Mouse (Mus musculus): ENCODE measurements at regions not wholly inside any gene's neighbourhood (a gene's known extent, or its start where the extent isn't known, plus 50 kb on each side); places are given as distances from the start of the nearest gene placed in this dataset.

DNA sequence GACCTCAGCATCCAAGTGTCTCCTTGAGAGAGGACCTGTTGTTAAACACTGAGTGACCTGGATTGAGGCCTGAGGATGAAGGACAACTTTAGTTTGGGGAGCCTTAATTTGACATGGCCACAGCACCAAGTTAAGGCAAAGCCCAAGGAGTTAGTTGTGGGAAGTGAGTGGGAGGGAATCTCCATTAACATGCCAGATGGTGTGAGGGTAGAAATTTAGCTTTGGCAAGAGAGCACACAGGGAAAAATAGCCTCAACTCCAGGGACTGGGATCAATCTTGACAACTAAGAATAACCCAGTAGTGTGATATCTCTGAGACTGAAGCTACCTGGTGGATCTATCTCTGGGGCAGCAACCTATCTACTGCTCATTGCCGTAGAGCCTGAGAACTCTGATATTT, 105.4 kb downstream of the Ahr start:
- DNase-seq (ENCODE audit: low spot score in 2 of 2) = no peak

GRCm38 (mm10) chr12:35419206-35419605, 115.6 kb downstream of the Ahr start:
- DNase-seq (ENCODE audit: low spot score in 2 of 2) = no peak

GRCm38 (mm10) chr12:35417943-35418342, 116.9 kb downstream of the Ahr start:
- DNase-seq (ENCODE audit: low spot score in 2 of 2) = no peak

DNA sequence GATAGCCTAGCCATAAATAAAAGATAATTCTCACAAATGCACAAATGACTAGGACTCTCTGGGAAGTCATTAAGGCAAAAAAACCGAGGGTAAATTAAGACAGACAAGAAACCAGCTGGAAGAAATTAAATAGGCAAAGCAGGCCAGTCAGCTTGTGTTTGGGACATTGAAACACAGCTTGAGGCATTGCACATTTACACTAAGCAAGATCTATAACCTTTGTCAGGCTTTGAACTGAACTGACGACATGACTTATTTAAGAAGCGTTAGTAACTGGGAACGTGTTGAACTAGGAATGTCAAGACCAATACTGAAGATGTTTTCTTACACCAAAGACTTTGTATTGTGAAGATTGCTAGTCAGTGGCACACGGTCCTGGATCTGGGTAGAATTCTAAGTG, 118.3 kb downstream of the Ahr start:
- DNase-seq (ENCODE audit: low spot score in 2 of 2) = no peak

DNA sequence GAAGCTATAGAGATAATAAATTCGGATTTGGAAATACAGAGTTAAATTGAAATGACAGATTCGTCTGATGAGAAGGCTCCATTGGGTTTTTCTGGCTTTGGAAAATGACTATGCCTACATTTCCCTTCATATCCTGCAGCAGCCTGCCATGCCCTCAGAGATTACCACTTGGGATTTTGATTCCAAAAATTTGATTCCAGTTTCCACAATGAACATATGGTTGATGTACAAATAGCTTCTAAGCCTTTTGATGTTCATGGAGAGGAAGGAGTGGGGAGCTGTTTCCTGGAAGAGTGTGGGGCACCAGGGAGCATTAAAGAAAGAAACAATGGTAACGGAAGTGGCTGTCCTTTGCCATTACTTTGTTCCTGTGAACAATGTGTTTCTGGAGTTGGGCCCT, 122.1 kb downstream of the Ahr start:
- no peak for DNase-seq (ENCODE audit: low spot score in 2 of 2)

DNA sequence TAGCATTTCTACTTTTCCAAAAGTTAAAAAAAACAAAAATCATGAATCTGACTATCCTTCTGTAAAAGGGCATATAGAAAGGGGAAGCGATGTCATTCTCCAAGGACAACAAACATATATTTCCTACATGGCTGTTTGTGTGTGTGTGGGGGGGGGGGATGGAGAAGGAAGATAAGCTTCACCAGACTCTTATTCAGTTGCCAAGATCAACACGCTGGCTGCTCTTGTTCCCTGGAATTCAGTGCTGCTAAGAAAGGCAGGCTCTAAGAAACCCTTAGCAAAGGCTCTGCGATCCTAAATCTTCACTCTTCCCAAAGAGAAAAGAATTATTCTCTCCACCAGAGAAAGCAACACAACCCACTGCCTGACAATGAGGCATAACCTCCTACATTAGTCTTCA, 126.4 kb downstream of the Ahr start:
- DNase-seq (ENCODE audit: low spot score in 2 of 2) = no peak

DNA sequence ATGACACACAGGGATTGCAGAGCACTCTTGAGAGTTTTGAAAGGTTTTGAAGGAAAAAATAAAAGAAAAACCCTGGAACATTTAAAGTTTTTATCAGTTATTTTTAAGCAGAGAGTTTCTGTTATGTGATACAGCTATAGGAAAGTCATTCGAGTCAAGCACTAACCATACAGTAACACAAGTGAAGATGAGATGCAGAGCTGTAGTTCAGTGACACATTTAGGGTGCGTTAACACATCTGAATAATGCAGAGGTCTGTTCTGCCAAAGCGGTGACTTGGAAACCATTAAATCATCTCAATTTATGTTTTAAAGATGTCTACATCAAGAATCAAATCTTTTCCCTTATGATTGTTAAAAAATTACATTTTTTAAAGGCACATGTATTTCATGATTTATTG, 126.8 kb downstream of the Ahr start:
- DNase-seq (ENCODE audit: low spot score in 2 of 2) = no peak

- DNase-seq (ENCODE audit: low spot score in 2 of 2) = no peak
Observed at GRCm38 (mm10) chr12:35401853-35402252, 133.0 kb downstream of the Ahr start.

DNA sequence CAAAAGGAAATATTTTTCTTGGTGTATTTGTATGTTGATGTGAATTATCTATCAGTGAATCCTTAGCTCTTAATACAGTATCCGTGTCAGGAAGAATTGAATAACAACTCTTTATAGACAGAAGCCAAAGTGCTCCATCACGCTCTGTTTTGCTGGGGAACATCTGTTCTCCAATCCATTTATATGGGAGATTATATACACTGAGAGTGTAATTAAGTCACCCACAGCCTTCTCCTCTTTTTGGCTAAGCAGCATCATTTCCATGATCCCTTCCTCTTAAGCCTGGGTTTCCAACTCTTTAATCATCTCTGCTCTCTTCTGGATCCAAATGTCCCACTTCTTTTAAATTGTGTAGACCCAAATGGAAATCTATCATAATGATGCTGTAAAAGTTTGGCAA, 133.6 kb downstream of the Ahr start:
- DNase-seq (ENCODE audit: low spot score in 2 of 2) = peak in 1 of 2 experiments; percentile 26

- DNase-seq (ENCODE audit: low spot score in 2 of 2) = no peak
Observed at GRCm38 (mm10) chr12:35395211-35395610, 139.6 kb downstream of the Ahr start.

DNA sequence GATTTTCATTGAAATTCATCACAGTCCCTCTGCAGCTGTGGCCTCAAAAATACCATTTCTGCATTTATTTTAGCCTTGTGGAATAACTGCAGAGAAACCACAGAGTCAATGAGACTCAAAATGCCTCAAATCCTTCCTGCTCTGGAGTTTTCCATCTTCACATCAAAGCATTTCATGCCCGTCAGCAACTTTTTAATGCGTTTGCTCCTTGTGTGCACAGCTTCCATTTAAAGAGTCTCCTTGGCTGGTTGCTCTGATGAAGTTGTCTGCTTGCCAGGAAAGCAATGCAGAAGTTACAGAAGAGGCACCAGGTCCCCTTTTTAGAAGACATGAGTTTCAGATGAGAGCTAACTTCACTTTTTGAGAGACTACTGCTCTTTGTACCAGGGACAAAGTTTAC, 142.7 kb downstream of the Ahr start:
- peak in 1 of 2 experiments; percentile 20 for DNase-seq (ENCODE audit: low spot score in 2 of 2)

DNA sequence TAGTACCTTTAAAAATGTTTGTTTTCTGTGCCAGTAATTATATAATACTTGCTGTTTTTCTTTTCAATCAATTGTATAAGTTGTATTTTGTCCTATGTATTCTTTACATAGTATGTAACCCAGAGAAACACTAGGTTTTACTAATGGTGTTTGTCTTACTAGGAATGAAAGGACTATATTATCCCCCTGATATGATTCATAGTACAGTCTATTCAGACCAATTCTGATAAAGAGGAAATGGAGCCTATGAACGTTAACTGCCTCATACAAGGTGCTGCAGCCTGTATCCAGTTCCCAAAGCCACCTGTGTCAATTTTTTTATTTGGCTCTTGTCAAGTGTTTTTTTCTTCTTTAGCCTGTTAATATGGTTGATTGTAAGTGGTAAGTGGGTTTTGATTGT, 144.6 kb downstream of the Ahr start:
- DNase-seq (ENCODE audit: low spot score in 2 of 2) = no peak

GRCm38 (mm10) chr12:35389839-35390238, 145.0 kb downstream of the Ahr start:
- no peak for DNase-seq (ENCODE audit: low spot score in 2 of 2)

DNA sequence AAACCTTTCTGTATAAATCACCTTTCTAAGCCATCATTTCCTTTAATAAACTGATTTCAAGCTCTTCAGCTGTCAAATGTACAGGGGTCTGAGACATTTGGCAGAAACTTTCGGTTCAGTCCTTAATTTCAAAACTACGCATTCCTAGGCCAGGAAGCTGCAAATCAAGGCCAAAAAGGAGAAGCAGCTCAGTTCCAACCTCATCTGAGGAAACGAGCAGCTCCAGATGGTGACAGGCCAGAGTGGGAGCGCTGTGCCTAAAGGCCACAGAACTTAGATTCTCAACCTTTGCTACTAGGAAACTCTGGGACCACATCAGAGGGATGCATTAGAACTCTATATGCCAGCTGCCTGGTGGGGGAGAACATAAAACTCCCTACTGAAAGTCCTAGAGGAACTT, 150.6 kb downstream of the Ahr start:
- DNase-seq (ENCODE audit: low spot score in 2 of 2) = no peak

DNA sequence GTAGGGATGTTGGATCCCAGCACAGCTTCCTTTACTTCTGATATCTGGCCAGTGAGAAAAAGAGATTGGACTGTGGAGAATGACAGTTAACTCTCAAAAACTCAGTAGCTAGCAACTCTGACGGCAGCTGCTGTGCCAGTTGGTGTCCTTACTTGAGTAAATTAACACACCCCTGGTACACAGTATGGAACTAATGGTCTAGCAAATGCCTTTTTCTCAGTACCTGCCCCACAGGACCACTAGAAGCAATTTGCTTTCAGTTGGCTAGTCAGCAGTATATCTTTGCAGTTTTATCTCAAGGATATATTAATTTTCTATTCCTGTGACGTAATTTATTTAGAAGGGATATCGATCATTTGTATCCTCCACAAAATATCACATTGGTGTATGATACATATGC, 157.6 kb downstream of the Ahr start:
- no peak for DNase-seq (ENCODE audit: low spot score in 2 of 2)

DNA sequence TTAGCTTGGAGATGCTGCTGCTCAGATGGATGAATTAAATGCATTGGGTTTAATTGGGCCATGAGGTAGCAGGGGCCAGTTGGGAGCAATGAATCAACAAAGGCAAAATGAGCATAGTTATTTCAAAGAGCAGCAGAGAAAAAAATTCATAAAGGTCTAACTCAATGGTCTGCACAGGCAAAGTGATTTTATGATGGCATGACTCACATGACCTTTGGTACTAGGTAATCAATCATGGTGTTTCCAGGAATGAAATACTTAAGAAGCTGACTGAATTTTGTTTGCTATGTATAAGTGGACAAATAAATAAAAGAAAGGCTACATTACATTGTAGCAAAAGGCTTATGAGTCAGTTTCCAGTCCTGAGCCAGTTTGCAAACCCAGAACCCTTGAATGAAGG, 158.5 kb downstream of the Ahr start:
- DNase-seq (ENCODE audit: low spot score in 2 of 2) = no peak

DNA sequence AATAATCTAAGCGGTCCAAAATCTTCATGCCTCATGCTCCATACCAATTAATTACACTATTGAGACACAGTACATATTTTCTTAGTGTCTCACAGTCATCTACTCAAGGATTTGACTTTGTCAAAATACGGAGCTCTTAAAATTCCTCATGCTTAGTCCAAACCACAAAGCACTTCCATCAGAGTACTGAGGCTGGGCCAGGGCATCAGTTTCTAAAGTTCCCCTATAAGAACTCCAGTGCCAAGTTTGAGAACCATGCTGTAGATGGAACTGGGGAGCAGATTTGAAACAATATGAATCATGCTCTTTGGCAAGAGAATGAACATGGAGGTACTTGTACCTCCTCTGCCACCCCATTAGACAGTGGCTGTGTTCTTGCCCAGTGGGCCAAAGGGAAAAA, 176.9 kb downstream of the Ahr start:
- DNase-seq (ENCODE audit: low spot score in 2 of 2) = no peak

- DNase-seq (ENCODE audit: low spot score in 2 of 2) = no peak
Observed at GRCm38 (mm10) chr12:35338191-35338954, 196.5 kb downstream of the Ahr start.

DNA sequence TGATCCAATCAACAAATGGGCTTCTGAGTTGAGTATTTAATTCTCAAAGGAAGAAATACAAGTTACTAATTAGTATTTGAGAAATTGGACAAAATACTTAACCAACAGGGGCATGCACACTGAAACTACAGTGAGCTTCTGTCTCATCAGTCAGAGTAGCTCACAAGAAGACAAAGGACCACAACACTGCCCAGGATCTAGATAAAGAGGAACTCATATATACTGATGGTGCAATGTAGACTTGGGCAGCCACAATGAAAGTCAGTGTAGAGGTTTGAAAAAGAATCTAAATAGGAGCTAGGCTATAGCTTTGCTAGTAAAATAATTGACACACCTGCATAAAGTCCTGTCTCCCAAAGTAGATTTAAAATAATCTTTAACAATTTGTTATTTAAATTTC, 198.5 kb downstream of the Ahr start:
- no peak for DNase-seq (ENCODE audit: low spot score in 2 of 2)

DNA sequence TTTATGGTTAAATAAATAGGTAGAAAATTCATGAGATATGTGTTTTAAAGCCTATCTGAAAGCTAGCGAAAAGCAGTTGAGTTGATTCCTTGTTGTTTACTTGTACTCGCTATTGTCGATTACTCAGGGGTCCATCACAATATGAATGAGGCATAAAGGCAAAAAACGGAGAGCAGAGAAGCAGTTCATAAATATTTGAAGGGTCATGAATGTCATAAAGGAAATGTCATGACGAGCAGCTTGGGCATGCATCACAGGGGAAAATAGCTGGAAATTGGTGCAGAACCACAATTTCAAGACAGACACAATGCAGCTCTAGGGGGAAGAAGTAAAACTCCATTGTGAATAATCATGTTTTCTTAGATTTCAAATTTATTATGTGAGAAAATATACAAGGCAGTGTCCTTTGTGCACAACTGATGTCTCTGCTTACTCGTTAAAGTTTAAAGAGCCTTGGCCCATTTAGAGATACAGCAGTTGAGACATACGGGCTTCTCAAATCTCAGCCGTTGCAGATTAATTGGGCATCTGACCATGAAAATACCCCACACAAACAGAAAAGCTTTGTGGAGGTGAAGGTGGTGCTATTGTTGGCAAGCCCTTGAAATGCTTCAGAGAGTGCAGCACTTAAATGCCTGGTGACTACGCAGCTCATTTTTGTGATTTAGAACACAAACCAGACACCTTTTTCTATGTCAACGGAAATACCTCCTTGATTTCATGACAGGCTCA, 200.3 kb downstream of the Ahr start:
- no peak for DNase-seq (ENCODE audit: low spot score in 2 of 2)

DNA sequence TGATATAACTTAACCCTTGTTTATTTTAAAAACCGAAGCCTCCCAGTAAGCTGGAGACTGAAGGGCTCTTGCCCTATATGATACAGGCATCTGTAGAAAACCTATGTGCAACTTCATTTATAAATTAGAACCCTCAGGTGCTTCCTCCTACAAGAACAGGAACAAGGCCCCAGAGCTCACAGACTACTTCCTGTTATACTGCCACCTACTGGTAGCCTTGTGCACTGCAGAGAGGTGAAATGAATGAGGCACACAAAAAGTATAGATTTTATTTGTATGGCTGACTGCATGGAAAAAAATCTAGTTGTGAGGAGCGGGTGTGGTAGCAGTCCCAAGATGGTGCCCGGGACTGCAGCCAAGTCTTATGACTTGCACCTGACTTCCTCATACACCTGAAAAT, 203.5 kb downstream of the Ahr start:
- no peak for DNase-seq (ENCODE audit: low spot score in 2 of 2)

DNA sequence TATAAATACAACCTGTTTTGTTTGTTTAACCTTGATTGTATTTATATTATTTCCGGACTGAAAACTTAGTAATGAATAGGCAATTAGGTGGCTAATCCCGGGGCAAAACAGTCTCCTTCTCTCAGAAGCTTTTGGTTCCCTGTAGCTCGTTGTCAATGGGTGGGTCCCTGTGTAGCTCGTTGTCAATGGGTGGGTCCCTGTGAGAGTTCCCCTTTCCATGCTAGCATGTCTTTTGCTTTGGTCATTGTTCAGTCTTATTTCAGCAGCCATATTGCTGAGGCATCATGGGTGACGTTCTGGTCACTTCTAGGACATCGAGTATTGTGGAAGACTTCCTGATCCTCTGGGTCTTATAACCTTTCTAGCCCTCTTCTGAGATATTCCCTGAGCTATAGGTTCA, 205.1 kb downstream of the Ahr start:
- DNase-seq (ENCODE audit: low spot score in 2 of 2) = no peak

GRCm38 (mm10) chr12:35319571-35319970, 215.3 kb downstream of the Ahr start:
- DNase-seq (ENCODE audit: low spot score in 2 of 2) = no peak

Measured in layer of hippocampus, postnatal 14 days (tissue).